Mouse (Mus musculus): Measurements from ENCODE around the gene Pgm2l1.

Gene Pgm2l1

GRCm38 (mm10) chr7:100227158-100227875 is at the start of gene Pgm2l1:
Gene Pgm2l1 (plus strand): TSS chr7:100227394.
- peak; percentile 89 for DNase-seq (ENCODE audit: low read depth, low spot score)

GRCm38 (mm10) chr7:100178016-100178890 is 48.9 kb upstream of the Pgm2l1 start:
- DNase-seq (ENCODE audit: low read depth, low spot score): no peak

GRCm38 (mm10) chr7:100178891-100179233 is 48.3 kb upstream of the Pgm2l1 start:
- no peak for DNase-seq (ENCODE audit: low read depth, low spot score)

GRCm38 (mm10) chr7:100179394-100179793 is 47.8 kb upstream of the Pgm2l1 start:
- no peak for DNase-seq (ENCODE audit: low read depth, low spot score)

GRCm38 (mm10) chr7:100179836-100180407 is 47.3 kb upstream of the Pgm2l1 start:
- no peak for DNase-seq (ENCODE audit: low read depth, low spot score)

GRCm38 (mm10) chr7:100181176-100181575 is 46.0 kb upstream of the Pgm2l1 start:
- no peak for DNase-seq (ENCODE audit: low read depth, low spot score)

GRCm38 (mm10) chr7:100181614-100182013 is 45.6 kb upstream of the Pgm2l1 start:
- no peak for DNase-seq (ENCODE audit: low read depth, low spot score)

- DNase-seq (ENCODE audit: low read depth, low spot score): no peak
Observed at GRCm38 (mm10) chr7:100182388-100182787, 44.8 kb upstream of the Pgm2l1 start.

GRCm38 (mm10) chr7:100187601-100188000 is 39.6 kb upstream of the Pgm2l1 start:
- DNase-seq (ENCODE audit: low read depth, low spot score): peak; percentile 53

GRCm38 (mm10) chr7:100190167-100190566 is 37.0 kb upstream of the Pgm2l1 start:
- DNase-seq (ENCODE audit: low read depth, low spot score): no peak

- DNase-seq (ENCODE audit: low read depth, low spot score): peak; percentile 41
Observed at GRCm38 (mm10) chr7:100190778-100191177, 36.4 kb upstream of the Pgm2l1 start.

GRCm38 (mm10) chr7:100201191-100201590 is 26.0 kb upstream of the Pgm2l1 start:
- DNase-seq (ENCODE audit: low read depth, low spot score): no peak

- DNase-seq (ENCODE audit: low read depth, low spot score): no peak
Observed at GRCm38 (mm10) chr7:100203616-100204015, 23.6 kb upstream of the Pgm2l1 start.

GRCm38 (mm10) chr7:100204871-100205270 is 22.3 kb upstream of the Pgm2l1 start:
- DNase-seq (ENCODE audit: low read depth, low spot score): no peak

- DNase-seq (ENCODE audit: low read depth, low spot score): no peak
Observed at GRCm38 (mm10) chr7:100206144-100206543, 21.1 kb upstream of the Pgm2l1 start.

- DNase-seq (ENCODE audit: low read depth, low spot score): no peak
Observed at GRCm38 (mm10) chr7:100207886-100208285, 19.3 kb upstream of the Pgm2l1 start.

GRCm38 (mm10) chr7:100214310-100214709 is 12.9 kb upstream of the Pgm2l1 start:
- DNase-seq (ENCODE audit: low read depth, low spot score): no peak

GRCm38 (mm10) chr7:100215116-100215732 is 12.0 kb upstream of the Pgm2l1 start:
- no peak for DNase-seq (ENCODE audit: low read depth, low spot score)

GRCm38 (mm10) chr7:100215976-100216375 is 11.2 kb upstream of the Pgm2l1 start:
- no peak for DNase-seq (ENCODE audit: low read depth, low spot score)

- DNase-seq (ENCODE audit: low read depth, low spot score): no peak
Observed at GRCm38 (mm10) chr7:100216601-100217565, 10.3 kb upstream of the Pgm2l1 start.

Measured in retina, postnatal 7 days (tissue).